Mouse (Mus musculus) C2C12 (cell line): ENCODE measurements at regions not wholly inside any gene's neighbourhood (a gene's known extent, or its start where the extent isn't known, plus 50 kb on each side); places are given as distances from the start of the nearest gene placed in this dataset.

Source experiments
- CEBPB ChIP-seq: IDR thresholded peaks from one replicate; pipeline ENCODE4 v1.6.1; 2011; ENCODE audit warnings: low read depth, mild to moderate bottlenecking, control low read depth, moderate library complexity
- CTCF ChIP-seq: IDR thresholded peaks from one replicate; pipeline ENCODE4 v1.5.1; 2011; ENCODE audit not compliant: control insufficient read depth, insufficient read depth, insufficient read length
- MAX ChIP-seq: IDR thresholded peaks from one replicate; pipeline ENCODE4 v1.6.1; 2011; ENCODE audit warnings: mild to moderate bottlenecking, control low read depth
- MYOD1 ChIP-seq: IDR thresholded peaks from one replicate; pipeline ENCODE4 v1.6.1; 2011; ENCODE audit warnings: low read depth; ENCODE audit not compliant: control insufficient read depth, insufficient read length
- MYOG ChIP-seq: IDR thresholded peaks from one replicate; pipeline ENCODE4 v1.6.1; 2011; ENCODE audit not compliant: control insufficient read depth, insufficient read length; ENCODE audit errors: extremely low read depth
- USF1 ChIP-seq: IDR thresholded peaks from one replicate; pipeline ENCODE4 v1.6.1; 2011; ENCODE audit warnings: low read depth, mild to moderate bottlenecking, control low read depth, moderate library complexity

GRCm38 (mm10) chr16:29851827-29852226 is 212.4 kb upstream of the Hes1 start:
- TF ChIP-seq CTCF (no peak), MYOG (no peak), CEBPB (no peak), MAX (no peak), MYOD1 (no peak), USF1 (no peak)
